Mouse (Mus musculus): ENCODE results near the gene Arhgef11.

DNA sequence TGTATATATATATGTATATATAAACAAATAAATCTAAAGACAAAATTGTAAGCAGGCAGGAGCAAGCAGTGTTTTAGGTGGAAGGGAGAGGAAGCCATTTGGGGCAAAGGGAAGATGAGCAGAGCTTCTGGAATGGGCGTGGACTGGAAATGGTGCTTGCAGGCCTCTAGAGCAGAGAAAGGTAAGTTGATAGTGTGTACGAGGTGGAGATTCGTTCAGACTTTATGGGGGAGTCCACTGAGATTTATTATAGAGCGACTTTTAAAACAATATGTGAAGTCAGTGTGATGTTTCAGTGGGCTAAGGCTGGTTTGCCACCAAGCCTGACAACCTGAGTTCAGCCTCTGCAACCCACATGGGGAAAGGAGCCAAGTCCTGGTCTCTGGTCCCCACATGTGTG lies 7.5 kb downstream of the Arhgef11 start:
- no peak for TF ChIP-seq CTCF (IDR thresholded peaks at IDR 0.05; ENCODE audit: low read depth, low read length)
- no peak for TF ChIP-seq POLR2A (IDR thresholded peaks at IDR 0.05; ENCODE audit: borderline replicate concordance, low read depth, low read length)

Data from bone marrow macrophage, adult 2 months (primary cell).